23 mouse cellular contexts compared by ENCODE assay signal in the genomic region with DNA sequence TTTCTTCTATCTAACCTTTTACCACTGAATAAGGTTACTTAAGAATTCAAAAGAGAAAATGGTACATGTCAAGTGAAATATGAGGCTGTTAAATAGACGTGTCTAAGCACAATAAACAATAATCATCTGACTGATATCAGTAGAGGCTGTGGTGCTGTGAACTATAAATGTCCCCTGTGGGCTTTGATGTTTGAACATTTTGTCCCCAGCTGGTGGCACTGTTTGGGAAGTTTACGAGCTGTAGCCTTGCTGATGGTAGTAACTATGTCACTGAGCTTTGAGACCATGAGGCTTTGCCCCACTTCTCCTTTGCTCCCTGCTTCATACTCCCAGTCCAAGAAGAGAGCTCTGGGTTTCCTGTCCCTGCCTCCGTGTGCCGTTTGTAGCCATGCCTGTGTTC.
DNase-seq lines count a peak whose midpoint lies in the region; ATAC-seq and TF ChIP-seq lines count a peak whose summit lies in the region.
"Had no signal": no experiment of that assay in that cellular context is flagged by ENCODE, and none has a peak within 500 bp of the region (broad histone marks: within the 10 kb centered on the region; RNA-seq: fewer than 3 reads in every experiment).

No protein-coding gene starts in this region.

- H3K79me2 ChIP-seq in heart, adult 2 months (replicated peaks; ENCODE audit: control insufficient read depth, insufficient read depth, low read length) = no peaks in the 10 kb centered on the region
- no peaks in the 10 kb centered on the region for H3K79me2 ChIP-seq in CH12.LX (replicated peaks; ENCODE audit: control insufficient read depth, extremely low read depth, insufficient read depth, poor library complexity, severe bottlenecking)

- TF ChIP-seq CTCF in heart, adult 2 months (IDR thresholded peaks at IDR 0.05) = peak; percentile 40
- TF ChIP-seq CTCF in lung, embryonic 14.5 days (IDR thresholded peaks at IDR 0.05; ENCODE audit: low read depth) = peak; percentile 15; the same call in 1 of the 2 replicates
- peak in 1 of 2 experiments; percentile 39; a peak in 2 of 4 replicates for TF ChIP-seq CTCF in CH12.LX (conservative IDR thresholded peaks at IDR 0.05 in 1 of 2, IDR thresholded peaks at IDR 0.05 in 1 of 2; ENCODE audit: low read depth in 2 of 2, low read length in 2 of 2)

- no peak overlapping the region for H3K4me3 ChIP-seq in heart, adult 2 months
- H3K4me3 ChIP-seq in lung, embryonic 14.5 days (ENCODE audit: low read depth, low read length) = no peak overlapping the region
- no peak overlapping the region for H3K4me3 ChIP-seq in CH12.LX (replicated peaks in 1 of 3; ENCODE audit: low read depth in 2 of 3, low read length in 2 of 3, poor library complexity in 1 of 3)
- H3K4me3 ChIP-seq: heart, embryonic 13.5 days; hindbrain, embryonic 12.5 days; megakaryocyte, embryonic 14.5 days had no signal

- H3K9me3 ChIP-seq in lung, embryonic 14.5 days (ENCODE audit: low read depth, low read length) = no peaks in the 10 kb centered on the region
- peaks cover 6% of the 10 kb centered on the region for H3K9me3 ChIP-seq in CH12.LX (replicated peaks; ENCODE audit: low read length)
- H3K9me3 ChIP-seq: heart, embryonic 13.5 days; hindbrain, embryonic 12.5 days had no signal

- H3K36me3 ChIP-seq in heart, adult 2 months (ENCODE audit: control insufficient read depth, insufficient read depth, low read length) = no peaks in the 10 kb centered on the region
- no peaks in the 10 kb centered on the region for H3K36me3 ChIP-seq in lung, embryonic 14.5 days (ENCODE audit: insufficient read depth)
- H3K36me3 ChIP-seq in CH12.LX (replicated peaks in 1 of 2; ENCODE audit: control insufficient read depth in 1 of 2, insufficient read depth in 1 of 2, low read length in 1 of 2) = no peaks in the 10 kb centered on the region
- H3K36me3 ChIP-seq: heart, embryonic 13.5 days; hindbrain, embryonic 12.5 days had no signal

- no peak overlapping the region for H3K27ac ChIP-seq in heart, adult 2 months
- no peak overlapping the region for H3K27ac ChIP-seq in lung, embryonic 14.5 days (ENCODE audit: low read depth)
- H3K27ac ChIP-seq in CH12.LX (ENCODE audit: insufficient read depth, low read depth) = no peak overlapping the region
- H3K27ac ChIP-seq: heart, embryonic 13.5 days; hindbrain, embryonic 12.5 days; liver, embryonic 14.5 days had no signal

- H3K4me1 ChIP-seq in heart, adult 2 months (ENCODE audit: control insufficient read depth, insufficient read depth, low read length) = no peaks in the 10 kb centered on the region
- H3K4me1 ChIP-seq in lung, embryonic 14.5 days (ENCODE audit: insufficient read depth) = no peaks in the 10 kb centered on the region
- H3K4me1 ChIP-seq in CH12.LX (ENCODE audit: control insufficient read depth in 1 of 2, insufficient read depth in 2 of 2) = peaks cover 0 to 5% of the 10 kb centered on the region in 2 experiments; a peak in 1 of 4 replicates
- H3K4me1 ChIP-seq: heart, embryonic 13.5 days; hindbrain, embryonic 12.5 days had no signal

- in situ Hi-C loops in CH12.LX (cut with MboI; ENCODE audit: low pct_ligation_motif_present, low pct_unique_long_range_greater_than_20kb, low sequenced_read_pairs) = no loop called here

- intact Hi-C loops in heart, adult 2 months (cut with DNase I) = no loop called here
- intact Hi-C loops in heart, postnatal 36 days (cut with DNase I) = no loop called here

- H3K27me3 ChIP-seq in heart, adult 2 months (ENCODE audit: control insufficient read depth, insufficient read depth, low read length) = no peaks in the 10 kb centered on the region
- no peaks in the 10 kb centered on the region for H3K27me3 ChIP-seq in lung, embryonic 14.5 days (ENCODE audit: insufficient read depth, low read length)
- H3K27me3 ChIP-seq in CH12.LX (replicated peaks) = no peaks in the 10 kb centered on the region
- H3K27me3 ChIP-seq: heart, embryonic 13.5 days; hindbrain, embryonic 12.5 days; megakaryocyte, embryonic 14.5 days had no signal

- DNase-seq in heart, adult 2 months = no peak
- no peak for DNase-seq in heart, postnatal 36 days
- DNase-seq in lung, embryonic 14.5 days = no peak
- no peak for DNase-seq in lung, postnatal 25 days (ENCODE audit: low spot score)
- DNase-seq in CH12.LX (ENCODE audit: extremely low read depth) = no peak
- DNase-seq in frontal cortex, postnatal 25 days (ENCODE audit: low spot score in 2 of 2) = no peak
- DNase-seq: adrenal gland, postnatal 25 days; cerebellum, adult 9-10 months; gastrocnemius, postnatal 14 days; heart, adult 18-20 months; heart, postnatal 14 days; kidney, adult 18-20 months; kidney, postnatal 10 days; lung, postnatal 14 days; right cerebral cortex, postnatal 14 days had no signal

- no peak overlapping the region for H3K9ac ChIP-seq in heart, adult 2 months (ENCODE audit: low read depth, low read length)
- H3K9ac ChIP-seq in lung, embryonic 14.5 days = no peak overlapping the region
- no peak overlapping the region for H3K9ac ChIP-seq in CH12.LX (ENCODE audit: insufficient read depth, low read depth)
- H3K9ac ChIP-seq: heart, embryonic 13.5 days; hindbrain, embryonic 12.5 days; liver, embryonic 14.5 days had no signal

- no peak for ATAC-seq in lung, embryonic 14.5 days (ENCODE audit: insufficient read depth)
- ATAC-seq in megakaryocyte progenitor cell, adult 5-6 weeks (replicated peaks; ENCODE audit: poor library complexity) = 0 out of 2 replicates have a peak, but pooled peaks have one; percentile 11
- ATAC-seq: activated CD4-positive, CD25-positive, alpha-beta regulatory T cell, adult 4 months; forebrain, embryonic 14.5 days; midbrain, embryonic 16.5 days had no signal

- WGBS in heart, adult 2 months = 59% methylated on average over 4 of the region's 4 CpGs
- WGBS in lung, embryonic 14.5 days = 56% methylated on average over 4 of the region's 4 CpGs

- no peak for TF ChIP-seq POLR2A in heart, adult 2 months (IDR thresholded peaks at IDR 0.05; ENCODE audit: insufficient read depth, low read depth, low read length)
- TF ChIP-seq POLR2A in CH12.LX (IDR thresholded peaks at IDR 0.05; ENCODE audit: low read depth, low read length) = no peak

- no peak overlapping the region for H3K4me2 ChIP-seq in lung, embryonic 14.5 days
- no peak overlapping the region for H3K4me2 ChIP-seq in CH12.LX (ENCODE audit: insufficient read depth, low read depth, poor library complexity, severe bottlenecking)
- H3K4me2 ChIP-seq: heart, embryonic 13.5 days; hindbrain, embryonic 12.5 days had no signal

- dilution Hi-C loops in CH12.LX (cut with MboI; ENCODE audit: extremely low pct_ligation_motif_present, extremely low pct_unique_long_range_greater_than_20kb, low sequenced_read_pairs) = no loop called here

- TF ChIP-seq EP300 in heart, adult 2 months (IDR thresholded peaks at IDR 0.05; ENCODE audit: insufficient read depth, low read depth, low read length) = no peak
- no peak for TF ChIP-seq EP300 in CH12.LX (IDR thresholded peaks at IDR 0.05; ENCODE audit: low read length)

- TF ChIP-seq RAD21 in CH12.LX (IDR thresholded peaks at IDR 0.05; ENCODE audit: low read depth, low read length) = peak; percentile 23

TF ChIP-seq in CH12.LX, 34 proteins besides CTCF, POLR2A, EP300 and RAD21:
- TF ChIP-seq MAFK (IDR thresholded peaks at IDR 0.05; ENCODE audit: insufficient replicate concordance, low read length) (no peak), CHD1 (IDR thresholded peaks at IDR 0.05; ENCODE audit: low read depth, low read length) (no peak), PAX5 (IDR thresholded peaks at IDR 0.05; ENCODE audit: low read length) (no peak), SIN3A (IDR thresholded peaks at IDR 0.05; ENCODE audit: low read length) (no peak), IRF4 (IDR thresholded peaks at IDR 0.05; ENCODE audit: low read depth, low read length) (no peak), ZNF384 (IDR thresholded peaks at IDR 0.05; ENCODE audit: low read depth, low read length) (no peak), ETS1 (conservative IDR thresholded peaks at IDR 0.05; ENCODE audit: low read depth, low read length) (no peak), ZMIZ1 (IDR thresholded peaks at IDR 0.05; ENCODE audit: low read depth, low read length) (no peak), KAT2A (IDR thresholded peaks at IDR 0.05; ENCODE audit: insufficient replicate concordance, low read length) (no peak), E2F4 (IDR thresholded peaks at IDR 0.05; ENCODE audit: insufficient replicate concordance, low read depth, low read length) (no peak), SMC3 (IDR thresholded peaks at IDR 0.05; ENCODE audit: low read depth, low read length) (no peak), POLR2AphosphoS2 (IDR thresholded peaks at IDR 0.05; ENCODE audit: low read depth, low read length) (no peak), MAZ (IDR thresholded peaks at IDR 0.05; ENCODE audit: low read depth, low read length) (no peak), MEF2A (IDR thresholded peaks at IDR 0.05; ENCODE audit: borderline replicate concordance, low read depth, low read length) (no peak), NELFE (IDR thresholded peaks at IDR 0.05; ENCODE audit: low read depth, low read length) (no peak), UBTF (IDR thresholded peaks at IDR 0.05; ENCODE audit: low read depth, low read length) (no peak), BHLHE40 (IDR thresholded peaks at IDR 0.05; ENCODE audit: low read depth, low read length) (no peak)
